ENCODE assay signal across 8 mouse cellular contexts in genomic region chr9:111289294-111289831, GRCm38 (mm10). TPM values are rescaled to one million over a fixed set of nuclear protein-coding genes. Genes with fewer than 3 reads are reported as not detected.
DNase-seq lines count a peak whose midpoint lies in the region; ATAC-seq lines count a peak whose summit lies in the region.

No protein-coding gene starts in this region.

- H3K4me1 ChIP-seq in hindbrain, embryonic 10.5 days (replicated peaks), result peaks cover 17% of the 10 kb centered on the region
- peaks cover 21% of the 10 kb centered on the region for H3K4me1 ChIP-seq in hindbrain, embryonic 13.5 days (replicated peaks)
- peaks cover 7% of the 10 kb centered on the region for H3K4me1 ChIP-seq in forebrain, embryonic 12.5 days

- no peak for DNase-seq in hindbrain, embryonic 10.5 days (ENCODE audit: low spot score)
- peak; percentile 51 to 56 for DNase-seq in kidney, postnatal 36 days
- no peak for DNase-seq in cerebellum, adult 18-20 months
- DNase-seq in retina, postnatal 1 day, result no peak
- DNase-seq in frontal cortex, postnatal 25 days (ENCODE audit: low spot score in 2 of 2), result no peak

- H3K36me3 ChIP-seq in hindbrain, embryonic 10.5 days, result no peaks in the 10 kb centered on the region
- no peaks in the 10 kb centered on the region for H3K36me3 ChIP-seq in hindbrain, embryonic 13.5 days
- no peaks in the 10 kb centered on the region for H3K36me3 ChIP-seq in forebrain, embryonic 12.5 days (replicated peaks)

- H3K4me2 ChIP-seq in hindbrain, embryonic 13.5 days, result no peak overlapping the region
- H3K4me2 ChIP-seq in forebrain, embryonic 12.5 days, result no peak overlapping the region

- ATAC-seq in hindbrain, embryonic 13.5 days (ENCODE audit: low FRiP score), result no peak
- ATAC-seq in forebrain, embryonic 12.5 days (ENCODE audit: low FRiP score), result peak; percentile 25
- ATAC-seq in megakaryocyte, adult 5-6 weeks (ENCODE audit: poor library complexity, severe bottlenecking), result peak; percentile 36

- 60% methylated on average over 9 of the region's 9 CpGs for WGBS in hindbrain, embryonic 10.5 days
- WGBS in hindbrain, embryonic 13.5 days, result 60% methylated on average over 9 of the region's 9 CpGs
- 58% methylated on average over 9 of the region's 9 CpGs for WGBS in forebrain, embryonic 12.5 days

- H3K9me3 ChIP-seq in hindbrain, embryonic 10.5 days, result no peaks in the 10 kb centered on the region
- H3K9me3 ChIP-seq in hindbrain, embryonic 13.5 days, result no peaks in the 10 kb centered on the region
- H3K9me3 ChIP-seq in forebrain, embryonic 12.5 days, result no peaks in the 10 kb centered on the region

- H3K4me3 ChIP-seq in hindbrain, embryonic 10.5 days, result peak overlapping the region; percentile 13; the same call in 1 of the 2 replicates
- H3K4me3 ChIP-seq in hindbrain, embryonic 13.5 days, result no peak overlapping the region
- H3K4me3 ChIP-seq in forebrain, embryonic 12.5 days (replicated peaks), result no peak overlapping the region

- no peak overlapping the region for H3K9ac ChIP-seq in hindbrain, embryonic 13.5 days
- H3K9ac ChIP-seq in forebrain, embryonic 12.5 days, result no peak overlapping the region

- H3K27me3 ChIP-seq in hindbrain, embryonic 10.5 days (ENCODE audit: insufficient read depth, poor library complexity, severe bottlenecking), result no peaks in the 10 kb centered on the region
- H3K27me3 ChIP-seq in hindbrain, embryonic 13.5 days, result no peaks in the 10 kb centered on the region
- no peaks in the 10 kb centered on the region for H3K27me3 ChIP-seq in forebrain, embryonic 12.5 days

- no peak overlapping the region for H3K27ac ChIP-seq in hindbrain, embryonic 10.5 days
- H3K27ac ChIP-seq in hindbrain, embryonic 13.5 days, result no peak overlapping the region
- no peak overlapping the region for H3K27ac ChIP-seq in forebrain, embryonic 12.5 days

RNA-seq across cellular contexts. Expression of gene Epm2aip1, which starts 17.6 kb away (rescaled TPM):
- polyA plus RNA-seq in hindbrain, embryonic 10.5 days (2016; fragmentation: Nextera tagmentation; extraction: Ambion mirVana), result 25.1 and 26.1 TPM in 2 replicates
- 46.2 and 47.4 TPM in 2 replicates for polyA plus RNA-seq in hindbrain, embryonic 13.5 days (2015; fragmentation: Nextera tagmentation; extraction: Ambion mirVana)
- 46.9 and 52.5 TPM in 2 replicates for polyA plus RNA-seq in forebrain, embryonic 12.5 days (2016; fragmentation: Nextera tagmentation; extraction: Ambion mirVana)
- 13.7 and 15.3 TPM in 2 replicates for total RNA-seq in megakaryocyte, adult 5-6 weeks (2015)
- 12.2 and 16.1 TPM in 2 replicates for total RNA-seq in megakaryocyte, adult 5-6 weeks (2017)

RNA-seq across cellular contexts. Expression of gene Mlh1, which starts 17.8 kb away (rescaled TPM):
- 41.0 and 49.0 TPM in 2 replicates for polyA plus RNA-seq in hindbrain, embryonic 10.5 days (2016; fragmentation: Nextera tagmentation; extraction: Ambion mirVana)
- polyA plus RNA-seq in hindbrain, embryonic 13.5 days (2015; fragmentation: Nextera tagmentation; extraction: Ambion mirVana), result 29.9 and 31.3 TPM in 2 replicates
- polyA plus RNA-seq in forebrain, embryonic 12.5 days (2016; fragmentation: Nextera tagmentation; extraction: Ambion mirVana), result 49.3 and 53.3 TPM in 2 replicates
- 22.4 and 30.9 TPM in 2 replicates for total RNA-seq in megakaryocyte, adult 5-6 weeks (2015)
- total RNA-seq in megakaryocyte, adult 5-6 weeks (2017), result 27.3 and 38.4 TPM in 2 replicates

RNA-seq across cellular contexts. Expression of gene Trank1, which starts 22.2 kb away (rescaled TPM):
- polyA plus RNA-seq in hindbrain, embryonic 10.5 days (2016; fragmentation: Nextera tagmentation; extraction: Ambion mirVana), result 0.05 and 0.20 TPM in 2 replicates
- polyA plus RNA-seq in hindbrain, embryonic 13.5 days (2015; fragmentation: Nextera tagmentation; extraction: Ambion mirVana), result 4.3 TPM in 2 replicates
- 2.7 and 3.1 TPM in 2 replicates for polyA plus RNA-seq in forebrain, embryonic 12.5 days (2016; fragmentation: Nextera tagmentation; extraction: Ambion mirVana)
- total RNA-seq in megakaryocyte, adult 5-6 weeks (2015), result 0.07 TPM in 1 of 2 replicates, not detected in the other
- 0.15 TPM in 1 of 2 replicates, not detected in the other for total RNA-seq in megakaryocyte, adult 5-6 weeks (2017)

Comparison
In these comparisons a context has a peak if more than half of its experiments do, and no peak if none do; other contexts are left out.
1. DNase-seq: peak in kidney, postnatal 36 days (2 of 2); none in hindbrain, embryonic 10.5 days (single experiment), cerebellum, adult 18-20 months (0 of 2), retina, postnatal 1 day (single experiment) and frontal cortex, postnatal 25 days (0 of 2).